Mouse (Mus musculus) E14TG2a.4 (cell line): Measurements from ENCODE around the gene Zfpm1.
A peak's percentile ranks its signal among the peaks of the same experiment; 100 is the strongest.
"Not testable (repeated sequence)": the region's sequence is repeated elsewhere in the genome, so short reads cannot be mapped to it uniquely, and the experiment has no call there.

Source experiments
- H3K27me3 ChIP-seq: 2 replicates; pipeline ENCODE4 v1.6.1; 2014; ENCODE audit warnings: low read length, control low read depth; ENCODE audit not compliant: insufficient read depth
- H3K36me3 ChIP-seq: 2 replicates; pipeline ENCODE4 v1.6.1; 2014; ENCODE audit warnings: low read length, control low read depth; ENCODE audit not compliant: insufficient read depth
- H3K4me1 ChIP-seq: replicated peaks from 2 replicates; pipeline ENCODE4 v1.6.1; 2014; ENCODE audit warnings: low read depth, low read length, control low read depth
- H3K4me3 ChIP-seq: replicated peaks from 2 replicates; pipeline ENCODE4 v1.5.1; 2014; ENCODE audit warnings: mild to moderate bottlenecking, low read length
- H3K9me3 ChIP-seq: 2 replicates; pipeline ENCODE4 v1.6.1; 2014; ENCODE audit warnings: low read length, control low read depth
- CTCF ChIP-seq: conservative IDR thresholded peaks from 2 replicates; pipeline ENCODE4 v1.5.1; 2014; ENCODE audit warnings: low read length
- NANOG ChIP-seq: IDR thresholded peaks from 2 replicates; pipeline ENCODE4 v1.6.1; 2014; ENCODE audit warnings: borderline replicate concordance, low read length, mixed read lengths
- POU5F1 ChIP-seq: IDR thresholded peaks from 2 replicates; pipeline ENCODE4 v1.6.1; 2014; ENCODE audit warnings: low read length, borderline replicate concordance

The Zfpm1 gene

DNA sequence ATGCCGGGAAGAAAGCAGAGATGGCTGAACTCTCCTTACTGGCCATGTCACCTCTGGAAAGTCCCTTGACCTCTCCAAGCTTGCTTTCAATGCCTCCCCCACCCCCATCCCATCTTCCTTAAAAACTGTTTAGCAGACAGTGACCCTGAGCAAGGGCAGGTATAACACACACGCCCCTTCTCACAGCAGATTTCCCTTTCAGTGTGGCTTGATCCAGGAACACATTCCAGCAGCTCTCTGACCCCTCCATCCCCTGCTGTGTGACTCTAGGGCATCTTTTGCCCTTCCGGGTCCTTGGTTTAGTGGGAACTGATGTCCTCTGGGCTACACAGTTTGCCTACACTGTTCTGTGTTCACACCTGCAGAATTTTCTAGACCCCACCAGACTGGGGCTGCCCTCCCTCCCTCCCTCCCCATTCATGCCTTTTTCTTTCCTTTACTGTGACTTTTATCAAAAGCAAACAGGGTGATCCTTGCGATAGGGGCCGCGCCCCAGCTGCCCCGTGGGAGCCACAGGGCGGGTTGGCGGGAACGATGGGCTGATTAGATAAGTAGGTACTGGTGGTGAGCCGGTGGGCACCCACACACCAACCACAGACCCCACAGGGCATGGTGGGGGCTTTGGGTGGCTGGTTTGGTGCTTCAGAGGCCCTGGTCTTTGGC, 37.2 kb downstream of the Zfpm1 start:
- TF ChIP-seq POU5F1 (no peak), CTCF (no peak), NANOG (no peak)
- H3K9me3 ChIP-seq, result no peaks in the 10 kb centered on the region
- H3K4me1 ChIP-seq, result peaks cover 92% of the 10 kb centered on the region
- no peaks in the 10 kb centered on the region; the same call in 1 of the 2 replicates for H3K27me3 ChIP-seq
- H3K4me3 ChIP-seq, result peak overlapping the region; percentile 23; the same call in 1 of the 2 replicates
- no peaks in the 10 kb centered on the region for H3K36me3 ChIP-seq

DNA sequence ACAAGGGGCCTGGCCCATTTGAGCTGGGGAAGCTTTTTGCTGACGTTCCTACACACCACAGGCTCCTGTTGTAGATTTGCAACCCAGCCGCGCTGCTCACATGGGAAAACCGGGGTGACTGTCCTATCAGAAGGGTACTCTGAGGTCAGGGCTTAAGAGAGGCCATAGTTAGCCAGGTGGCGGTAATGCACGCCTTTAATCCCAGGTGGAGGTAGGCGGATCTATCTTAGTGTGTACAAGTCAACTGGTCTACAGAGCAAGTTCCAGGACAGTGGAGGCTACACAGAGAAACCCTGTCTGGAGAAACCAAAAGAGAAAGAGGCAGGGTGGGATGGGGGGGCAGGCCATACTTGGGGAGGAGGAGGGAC, 37.8 kb downstream of the Zfpm1 start:
- no peaks in the 10 kb centered on the region for H3K36me3 ChIP-seq
- H3K9me3 ChIP-seq, result no peaks in the 10 kb centered on the region
- H3K4me3 ChIP-seq, result no peak overlapping the region
- H3K4me1 ChIP-seq, result peaks cover 92% of the 10 kb centered on the region
- H3K27me3 ChIP-seq, result no peaks in the 10 kb centered on the region; the same call in 1 of the 2 replicates
- no peak for TF ChIP-seq CTCF
- no peak for TF ChIP-seq NANOG
- TF ChIP-seq POU5F1, result no peak

GRCm38 (mm10) chr8:122320541-122320940, 38.6 kb downstream of the Zfpm1 start:
- TF ChIP-seq CTCF (no peak), NANOG (no peak), POU5F1 (no peak)
- no peaks in the 10 kb centered on the region; the same call in 1 of the 2 replicates for H3K27me3 ChIP-seq
- H3K36me3 ChIP-seq, result no peaks in the 10 kb centered on the region
- no peaks in the 10 kb centered on the region for H3K9me3 ChIP-seq
- H3K4me3 ChIP-seq, result no peak overlapping the region
- peaks cover 92% of the 10 kb centered on the region for H3K4me1 ChIP-seq

GRCm38 (mm10) chr8:122321455-122321921, 39.5 kb downstream of the Zfpm1 start:
- Histone ChIP-seq H3K36me3 (no peaks in the 10 kb centered on the region), H3K4me1 (peaks cover 91% of the 10 kb centered on the region), H3K4me3 (no peak overlapping the region), H3K9me3 (no peaks in the 10 kb centered on the region), H3K27me3 (no peaks in the 10 kb centered on the region; the same call in 1 of the 2 replicates)
- TF ChIP-seq POU5F1 (no peak), CTCF (no peak), NANOG (no peak)

GRCm38 (mm10) chr8:122322126-122322525, 40.2 kb downstream of the Zfpm1 start:
- no peaks in the 10 kb centered on the region for H3K36me3 ChIP-seq
- no peaks in the 10 kb centered on the region for H3K9me3 ChIP-seq
- no peak for TF ChIP-seq CTCF
- no peak for TF ChIP-seq NANOG
- TF ChIP-seq POU5F1, result no peak
- H3K4me1 ChIP-seq, result peaks cover 87% of the 10 kb centered on the region
- no peak overlapping the region for H3K4me3 ChIP-seq
- no peaks in the 10 kb centered on the region for H3K27me3 ChIP-seq

DNA sequence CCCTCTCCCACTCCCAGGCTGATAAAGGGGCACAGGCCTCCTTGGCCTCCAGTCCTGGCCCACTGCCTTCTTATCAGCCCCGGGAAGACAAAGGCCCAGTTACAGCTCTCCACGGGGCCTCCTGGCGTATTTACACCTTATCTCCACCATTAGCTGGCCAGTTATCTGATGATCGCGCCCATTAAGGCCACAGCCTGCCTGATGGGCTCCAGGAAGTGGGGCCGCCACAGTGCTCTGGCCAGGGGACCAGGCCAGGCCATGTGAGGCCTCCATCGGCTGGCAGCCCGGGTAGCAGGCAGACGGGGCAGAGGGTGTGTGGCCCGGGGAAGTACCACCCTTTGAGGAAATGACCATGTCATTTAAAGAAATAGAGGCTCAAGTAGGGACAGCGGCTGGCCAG, 40.9 kb downstream of the Zfpm1 start:
- H3K27me3 ChIP-seq, result no peaks in the 10 kb centered on the region
- peaks cover 81% of the 10 kb centered on the region for H3K4me1 ChIP-seq
- no peak overlapping the region for H3K4me3 ChIP-seq
- TF ChIP-seq NANOG, result no peak
- TF ChIP-seq CTCF, result no peak
- TF ChIP-seq POU5F1, result no peak
- no peaks in the 10 kb centered on the region for H3K9me3 ChIP-seq
- H3K36me3 ChIP-seq, result no peaks in the 10 kb centered on the region

DNA sequence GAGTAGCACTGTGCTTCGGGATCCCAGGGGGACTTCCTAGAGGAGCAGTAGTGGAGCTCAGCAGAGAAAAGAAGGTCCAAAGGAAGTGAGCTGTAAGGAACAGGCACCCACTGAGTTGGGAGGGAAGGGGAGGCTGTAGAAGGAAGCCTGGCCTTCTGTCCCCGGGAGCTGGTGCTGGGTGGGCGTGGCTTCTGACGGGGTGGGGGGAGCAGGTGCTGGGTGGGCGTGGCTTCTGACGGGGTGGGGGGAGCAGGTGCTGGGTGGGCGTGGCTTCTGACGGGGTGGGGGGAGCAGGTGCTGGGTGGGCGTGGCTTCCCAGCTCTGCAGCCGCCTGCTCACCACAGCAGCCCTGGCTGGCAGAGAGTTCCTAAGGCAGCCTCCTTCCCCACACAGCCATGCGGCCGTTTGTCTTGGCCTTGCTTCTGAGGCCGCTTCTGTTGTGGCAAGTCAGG, 42.0 kb downstream of the Zfpm1 start:
- H3K4me3 ChIP-seq, result peak overlapping the region; percentile 51
- H3K27me3 ChIP-seq, H3K9me3 ChIP-seq, H3K36me3 ChIP-seq: not testable (repeated sequence)
- peaks cover 69% of the 10 kb centered on the region for H3K4me1 ChIP-seq

DNA sequence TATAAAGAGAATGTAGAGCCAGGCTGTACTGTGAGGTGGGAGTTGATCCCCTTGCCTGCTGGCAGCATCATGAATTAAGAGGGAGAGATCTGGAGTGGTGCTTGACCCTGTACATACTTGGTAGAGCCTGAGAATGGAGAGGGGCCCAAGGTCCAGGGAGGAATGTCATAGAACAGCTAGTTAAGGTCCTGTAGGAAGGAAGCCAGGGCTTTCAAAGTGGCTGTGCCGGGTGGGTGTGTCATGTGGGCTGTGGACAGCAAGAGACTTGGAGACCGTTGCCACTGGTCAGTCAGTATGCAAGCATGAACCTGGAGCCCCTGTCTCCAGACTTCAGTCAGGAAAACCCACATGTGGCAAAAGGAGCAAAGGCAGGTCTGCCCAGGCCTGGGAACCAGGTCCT, 43.3 kb downstream of the Zfpm1 start:
- peaks cover 66% of the 10 kb centered on the region for H3K4me1 ChIP-seq
- H3K27me3 ChIP-seq, result peaks cover 5% of the 10 kb centered on the region; the same call in 1 of the 2 replicates
- no peaks in the 10 kb centered on the region for H3K9me3 ChIP-seq
- no peak for TF ChIP-seq CTCF
- TF ChIP-seq POU5F1, result no peak
- no peak for TF ChIP-seq NANOG
- H3K36me3 ChIP-seq, result no peaks in the 10 kb centered on the region
- no peak overlapping the region for H3K4me3 ChIP-seq

DNA sequence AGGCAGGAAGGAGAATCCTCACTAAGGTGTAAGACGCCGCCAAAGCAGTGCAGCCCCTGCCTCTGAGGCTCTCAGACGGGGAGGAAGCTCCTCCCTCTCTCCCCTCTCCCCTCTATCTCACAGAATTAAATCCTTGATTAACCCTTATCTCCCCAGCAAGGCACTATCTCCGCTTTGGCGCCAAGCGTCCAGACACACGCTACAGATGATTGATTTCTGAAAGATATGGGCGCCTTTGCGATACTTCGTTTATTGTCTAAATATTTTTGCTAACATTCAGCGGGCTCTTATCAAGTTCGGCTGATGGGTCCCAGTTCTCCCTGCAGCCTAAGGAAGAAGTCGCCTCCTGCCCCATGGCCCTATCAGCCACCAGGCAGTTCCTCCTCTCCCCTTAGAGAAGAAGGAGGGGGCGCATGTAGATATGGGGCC, 44.2 kb downstream of the Zfpm1 start:
- Histone ChIP-seq H3K9me3 (no peaks in the 10 kb centered on the region), H3K4me1 (peaks cover 59% of the 10 kb centered on the region), H3K4me3 (no peak overlapping the region), H3K36me3 (no peaks in the 10 kb centered on the region), H3K27me3 (peaks cover 8% of the 10 kb centered on the region)
- no peak for TF ChIP-seq POU5F1
- no peak for TF ChIP-seq NANOG
- TF ChIP-seq CTCF, result no peak
